Mouse (Mus musculus): ENCODE results near the gene Clrn3. TPM values are rescaled to one million over a fixed set of nuclear protein-coding genes. Genes with fewer than 3 reads are reported as not detected.

Clrn3 gene
- polyA plus RNA-seq, 1 experiment from 2014 or later, result not detected

GRCm38 (mm10) chr7:135560280-135560679, 31.8 kb upstream of the Clrn3 start:
- H3K9ac ChIP-seq (ENCODE audit: low read length), result no peak overlapping the region
- no peak for DNase-seq (ENCODE audit: low spot score)
- peaks cover 3% of the 10 kb centered on the region; the same call in 1 of the 2 replicates for H3K4me1 ChIP-seq (ENCODE audit: control insufficient read depth, insufficient read depth, low read length)
- no peaks in the 10 kb centered on the region for H3K9me3 ChIP-seq (ENCODE audit: control insufficient read depth, low read length)
- H3K36me3 ChIP-seq (ENCODE audit: control insufficient read depth, insufficient read depth, low read length), result no peaks in the 10 kb centered on the region
- H3K27ac ChIP-seq (ENCODE audit: low read depth, low read length), result no peak overlapping the region
- H3K4me3 ChIP-seq (ENCODE audit: low read depth, low read length), result no peak overlapping the region
- no peak for ATAC-seq (ENCODE audit: insufficient read depth, low FRiP score, low TSS enrichment)
- H3K4me2 ChIP-seq (ENCODE audit: low read depth), result no peak overlapping the region
- WGBS, result 77% methylated on average over 1 of the region's 1 CpGs
- no peaks in the 10 kb centered on the region for H3K27me3 ChIP-seq (ENCODE audit: control insufficient read depth, insufficient read depth, low read length)

GRCm38 (mm10) chr7:135556663-135557402, 28.4 kb upstream of the Clrn3 start:
- DNase-seq (ENCODE audit: low spot score) (no peak), ATAC-seq (ENCODE audit: insufficient read depth, low FRiP score, low TSS enrichment) (no peak)
- no peak overlapping the region for H3K4me2 ChIP-seq (ENCODE audit: low read depth)

GRCm38 (mm10) chr7:135553550-135553949, 25.1 kb upstream of the Clrn3 start:
- H3K4me2 ChIP-seq (ENCODE audit: low read depth), result no peak overlapping the region
- DNase-seq (ENCODE audit: low spot score) (no peak), ATAC-seq (ENCODE audit: insufficient read depth, low FRiP score, low TSS enrichment) (no peak)
- H3K4me1 ChIP-seq (ENCODE audit: control insufficient read depth, insufficient read depth, low read length), result peaks cover 3% of the 10 kb centered on the region
- no peak overlapping the region for H3K9ac ChIP-seq (ENCODE audit: low read length)
- H3K36me3 ChIP-seq (ENCODE audit: control insufficient read depth, insufficient read depth, low read length), result no peaks in the 10 kb centered on the region
- no peak overlapping the region for H3K27ac ChIP-seq (ENCODE audit: low read depth, low read length)
- H3K9me3 ChIP-seq (ENCODE audit: control insufficient read depth, low read length), result no peaks in the 10 kb centered on the region
- H3K4me3 ChIP-seq (ENCODE audit: low read depth, low read length), result no peak overlapping the region
- 85% methylated on average over 3 of the region's 3 CpGs for WGBS
- H3K27me3 ChIP-seq (ENCODE audit: control insufficient read depth, insufficient read depth, low read length), result no peaks in the 10 kb centered on the region

More at GRCm38 (mm10) chr7:135556663-135557402, 28.4 kb upstream of the Clrn3 start:
- Histone ChIP-seq H3K9me3 (ENCODE audit: control insufficient read depth, low read length) (no peaks in the 10 kb centered on the region), H3K36me3 (ENCODE audit: control insufficient read depth, insufficient read depth, low read length) (no peaks in the 10 kb centered on the region), H3K4me3 (ENCODE audit: low read depth, low read length) (no peak overlapping the region), H3K27me3 (ENCODE audit: control insufficient read depth, insufficient read depth, low read length) (no peaks in the 10 kb centered on the region), H3K4me1 (ENCODE audit: control insufficient read depth, insufficient read depth, low read length) (peaks cover 3% of the 10 kb centered on the region; the same call in 1 of the 2 replicates), H3K9ac (ENCODE audit: low read length) (no peak overlapping the region), H3K27ac (ENCODE audit: low read depth, low read length) (no peak overlapping the region)
- 86% methylated on average over 3 of the region's 3 CpGs for WGBS

- ATAC-seq (ENCODE audit: insufficient read depth, low FRiP score, low TSS enrichment) (no peak), DNase-seq (ENCODE audit: low spot score) (no peak)
- peaks cover 5% of the 10 kb centered on the region for H3K4me1 ChIP-seq (ENCODE audit: control insufficient read depth, insufficient read depth, low read length)
- no peak overlapping the region for H3K9ac ChIP-seq (ENCODE audit: low read length)
- 67% methylated on average over 1 of the region's 1 CpGs for WGBS
- H3K27me3 ChIP-seq (ENCODE audit: control insufficient read depth, insufficient read depth, low read length), result no peaks in the 10 kb centered on the region
- H3K27ac ChIP-seq (ENCODE audit: low read depth, low read length), result no peak overlapping the region
- no peak overlapping the region for H3K4me2 ChIP-seq (ENCODE audit: low read depth)
- H3K4me3 ChIP-seq (ENCODE audit: low read depth, low read length), result no peak overlapping the region
- no peaks in the 10 kb centered on the region for H3K36me3 ChIP-seq (ENCODE audit: control insufficient read depth, insufficient read depth, low read length)
- H3K9me3 ChIP-seq (ENCODE audit: control insufficient read depth, low read length), result no peaks in the 10 kb centered on the region
These were observed 23.1 kb upstream of the Clrn3 start for GRCm38 (mm10) chr7:135551547-135551946.

- no peak overlapping the region for H3K4me3 ChIP-seq (ENCODE audit: low read depth, low read length)
- H3K27me3 ChIP-seq (ENCODE audit: control insufficient read depth, insufficient read depth, low read length), result no peaks in the 10 kb centered on the region
- DNase-seq (ENCODE audit: low spot score) (peak; percentile 38), ATAC-seq (ENCODE audit: insufficient read depth, low FRiP score, low TSS enrichment) (peak; percentile 74)
- peaks cover 5% of the 10 kb centered on the region for H3K4me1 ChIP-seq (ENCODE audit: control insufficient read depth, insufficient read depth, low read length)
- H3K9me3 ChIP-seq (ENCODE audit: control insufficient read depth, low read length), result no peaks in the 10 kb centered on the region
- WGBS, result 26% methylated on average over 6 of the region's 6 CpGs
- no peak overlapping the region for H3K9ac ChIP-seq (ENCODE audit: low read length)
- H3K36me3 ChIP-seq (ENCODE audit: control insufficient read depth, insufficient read depth, low read length), result no peaks in the 10 kb centered on the region
- no peak overlapping the region for H3K4me2 ChIP-seq (ENCODE audit: low read depth)
- no peak overlapping the region for H3K27ac ChIP-seq (ENCODE audit: low read depth, low read length)
These were observed 20.0 kb upstream of the Clrn3 start for GRCm38 (mm10) chr7:135548434-135548833.

- DNase-seq (ENCODE audit: low spot score), result no peak
- no peaks in the 10 kb centered on the region for H3K27me3 ChIP-seq (ENCODE audit: control insufficient read depth, insufficient read depth, low read length)
- H3K9me3 ChIP-seq (ENCODE audit: control insufficient read depth, low read length), result no peaks in the 10 kb centered on the region
- no peak overlapping the region for H3K4me2 ChIP-seq (ENCODE audit: low read depth)
- no peak overlapping the region for H3K27ac ChIP-seq (ENCODE audit: low read depth, low read length)
- H3K9ac ChIP-seq (ENCODE audit: low read length), result no peak overlapping the region
- H3K4me1 ChIP-seq (ENCODE audit: control insufficient read depth, insufficient read depth, low read length), result peaks cover 5% of the 10 kb centered on the region
- no peak overlapping the region for H3K4me3 ChIP-seq (ENCODE audit: low read depth, low read length)
- ATAC-seq (ENCODE audit: insufficient read depth, low FRiP score, low TSS enrichment), result no peak
- 67% methylated on average over 5 of the region's 5 CpGs for WGBS
- no peaks in the 10 kb centered on the region for H3K36me3 ChIP-seq (ENCODE audit: control insufficient read depth, insufficient read depth, low read length)
These were observed 18.1 kb upstream of the Clrn3 start for GRCm38 (mm10) chr7:135546530-135546929.

GRCm38 (mm10) chr7:135545957-135546356, 17.5 kb upstream of the Clrn3 start:
- no peak overlapping the region for H3K27ac ChIP-seq (ENCODE audit: low read depth, low read length)
- no peak overlapping the region for H3K4me2 ChIP-seq (ENCODE audit: low read depth)
- no peak overlapping the region for H3K4me3 ChIP-seq (ENCODE audit: low read depth, low read length)
- no peaks in the 10 kb centered on the region for H3K36me3 ChIP-seq (ENCODE audit: control insufficient read depth, insufficient read depth, low read length)
- no peak for ATAC-seq (ENCODE audit: insufficient read depth, low FRiP score, low TSS enrichment)
- no peaks in the 10 kb centered on the region for H3K27me3 ChIP-seq (ENCODE audit: control insufficient read depth, insufficient read depth, low read length)
- WGBS, result 73% methylated on average over 7 of the region's 7 CpGs
- DNase-seq (ENCODE audit: low spot score), result no peak
- H3K4me1 ChIP-seq (ENCODE audit: control insufficient read depth, insufficient read depth, low read length), result peaks cover 5% of the 10 kb centered on the region
- no peaks in the 10 kb centered on the region for H3K9me3 ChIP-seq (ENCODE audit: control insufficient read depth, low read length)
- no peak overlapping the region for H3K9ac ChIP-seq (ENCODE audit: low read length)

GRCm38 (mm10) chr7:135544321-135544720, 15.9 kb upstream of the Clrn3 start:
- Histone ChIP-seq H3K27me3 (ENCODE audit: control insufficient read depth, insufficient read depth, low read length) (peaks cover 2% of the 10 kb centered on the region; the same call in 1 of the 2 replicates), H3K4me1 (ENCODE audit: control insufficient read depth, insufficient read depth, low read length) (peaks cover 5% of the 10 kb centered on the region; the same call in 1 of the 2 replicates), H3K4me3 (ENCODE audit: low read depth, low read length) (no peak overlapping the region), H3K9me3 (ENCODE audit: control insufficient read depth, low read length) (no peaks in the 10 kb centered on the region), H3K9ac (ENCODE audit: low read length) (no peak overlapping the region), H3K4me2 (ENCODE audit: low read depth) (no peak overlapping the region), H3K27ac (ENCODE audit: low read depth, low read length) (no peak overlapping the region), H3K36me3 (ENCODE audit: control insufficient read depth, insufficient read depth, low read length) (no peaks in the 10 kb centered on the region)
- no peak for DNase-seq (ENCODE audit: low spot score)
- 93% methylated on average over 6 of the region's 6 CpGs for WGBS
- ATAC-seq (ENCODE audit: insufficient read depth, low FRiP score, low TSS enrichment), result no peak

- ATAC-seq (ENCODE audit: insufficient read depth, low FRiP score, low TSS enrichment), result no peak
These were observed 14.6 kb upstream of the Clrn3 start for GRCm38 (mm10) chr7:135543033-135543432.

More at GRCm38 (mm10) chr7:135543033-135543432, 14.6 kb upstream of the Clrn3 start:
- Histone ChIP-seq H3K9me3 (ENCODE audit: control insufficient read depth, low read length) (no peaks in the 10 kb centered on the region), H3K36me3 (ENCODE audit: control insufficient read depth, insufficient read depth, low read length) (no peaks in the 10 kb centered on the region), H3K27ac (ENCODE audit: low read depth, low read length) (no peak overlapping the region), H3K9ac (ENCODE audit: low read length) (no peak overlapping the region), H3K4me1 (ENCODE audit: control insufficient read depth, insufficient read depth, low read length) (no peaks in the 10 kb centered on the region; the same call in 1 of the 2 replicates), H3K4me2 (ENCODE audit: low read depth) (no peak overlapping the region), H3K4me3 (ENCODE audit: low read depth, low read length) (no peak overlapping the region), H3K27me3 (ENCODE audit: control insufficient read depth, insufficient read depth, low read length) (peaks cover 14% of the 10 kb centered on the region)
- DNase-seq (ENCODE audit: low spot score), result no peak
- WGBS, result 75% methylated on average over 3 of the region's 3 CpGs
